Mouse (Mus musculus) CH12.LX (cell line): ENCODE measurements at regions not wholly inside any gene's neighbourhood (a gene's known extent, or its start where the extent isn't known, plus 50 kb on each side); places are given as distances from the start of the nearest gene placed in this dataset.

ENCODE experiments used
- CHD1 ChIP-seq: IDR thresholded peaks from 2 replicates; pipeline ENCODE4 v1.6.1; 2012; ENCODE audit warnings: low read depth, low read length, improper control_type of control experiment, inconsistent platforms
- ETS1 ChIP-seq: conservative IDR thresholded peaks from 2 replicates; pipeline ENCODE4 v1.6.1; 2012; ENCODE audit warnings: low read depth, mild to moderate bottlenecking, inconsistent platforms, low read length, improper control_type of control experiment, moderate library complexity
- JUN ChIP-seq: IDR thresholded peaks from 2 replicates; pipeline ENCODE4 v1.6.1; 2011; ENCODE audit warnings: low read depth, mild to moderate bottlenecking, low read length, improper control_type of control experiment, moderate library complexity; ENCODE audit not compliant: insufficient read depth
- MAFK ChIP-seq: IDR thresholded peaks from 2 replicates; pipeline ENCODE4 v1.6.1; 2011; ENCODE audit warnings: low read length, improper control_type of control experiment; ENCODE audit not compliant: insufficient replicate concordance
- MAX ChIP-seq: IDR thresholded peaks from 2 replicates; pipeline ENCODE4 v1.6.1; 2011; ENCODE audit warnings: low read length, improper control_type of control experiment
- POLR2A ChIP-seq: IDR thresholded peaks from 2 replicates; pipeline ENCODE4 v1.6.1; 2011; ENCODE audit warnings: low read depth, mild to moderate bottlenecking, improper control_type of control experiment, low read length
- POLR2AphosphoS2 ChIP-seq: IDR thresholded peaks from 2 replicates; pipeline ENCODE4 v1.6.1; 2011; ENCODE audit warnings: low read depth, low read length, improper control_type of control experiment
- ZKSCAN1 ChIP-seq: IDR thresholded peaks from 2 replicates; pipeline ENCODE4 v1.6.1; 2012; ENCODE audit warnings: low read depth, inconsistent platforms, low read length, improper control_type of control experiment, borderline replicate concordance
- ZNF384 ChIP-seq: IDR thresholded peaks from 2 replicates; pipeline ENCODE4 v1.6.1; 2012; ENCODE audit warnings: low read depth, low read length, improper control_type of control experiment, inconsistent platforms

DNA sequence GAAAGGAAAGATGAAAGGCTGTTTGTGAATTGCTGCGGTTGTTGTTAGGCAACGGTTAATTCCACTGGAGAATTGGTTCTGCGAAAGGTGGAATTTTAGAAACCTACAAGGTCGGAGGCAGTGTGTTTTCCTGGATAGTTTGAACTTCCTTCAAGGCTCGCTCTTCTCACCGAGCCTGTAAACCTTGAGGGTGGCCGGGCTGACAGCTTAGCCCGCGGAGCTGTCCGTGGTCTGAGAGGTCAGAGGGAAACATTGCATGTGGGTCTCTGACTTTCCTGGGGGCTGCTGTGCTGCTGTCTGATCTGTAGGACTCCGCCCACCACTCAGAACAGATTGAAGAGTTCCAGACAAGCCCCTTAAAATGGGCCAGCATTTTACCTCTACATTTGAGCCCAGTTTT is 124.3 kb upstream of the Mkln1 start:
- TF ChIP-seq MAFK (no peak), ETS1 (no peak), POLR2A (no peak), MAX (no peak), ZKSCAN1 (no peak), POLR2AphosphoS2 (no peak), ZNF384 (no peak), CHD1 (no peak), JUN (no peak)
